In genomic region chr5:103620301-103620973, GRCm38 (mm10) we compare ENCODE assay signal across 12 mouse cellular contexts. TPM values are rescaled to one million over a fixed set of nuclear protein-coding genes. Genes with fewer than 3 reads are reported as not detected.
DNase-seq lines count a peak whose midpoint lies in the region; ATAC-seq lines count a peak whose summit lies in the region.
"Had no signal": no experiment of that assay in that cellular context is flagged by ENCODE, and none has a peak within 500 bp of the region (broad histone marks: within the 10 kb centered on the region; RNA-seq: fewer than 3 reads in every experiment).

No protein-coding gene starts in this region.

- H3K4me3 ChIP-seq in heart, embryonic 15.5 days, result no peak overlapping the region
- no peak overlapping the region for H3K4me3 ChIP-seq in lung, embryonic 16.5 days (ENCODE audit: low read length)
- no peak overlapping the region for H3K4me3 ChIP-seq in midbrain, embryonic 15.5 days
- H3K4me3 ChIP-seq: midbrain, embryonic 12.5 days had no signal

- peak; percentile 75 for ATAC-seq in heart, embryonic 15.5 days (replicated peaks; ENCODE audit: insufficient number of reproducible peaks, insufficient read depth, low FRiP score, low read depth)
- ATAC-seq in lung, embryonic 16.5 days (ENCODE audit: low read depth), result peak; percentile 96
- no peak for ATAC-seq in midbrain, embryonic 15.5 days (replicated peaks)

- no peaks in the 10 kb centered on the region for H3K27me3 ChIP-seq in heart, embryonic 15.5 days
- H3K27me3 ChIP-seq in lung, embryonic 16.5 days (ENCODE audit: control insufficient read depth, insufficient read depth, low read depth, low read length), result no peaks in the 10 kb centered on the region
- no peaks in the 10 kb centered on the region for H3K27me3 ChIP-seq in midbrain, embryonic 15.5 days (replicated peaks)
- H3K27me3 ChIP-seq: midbrain, embryonic 12.5 days had no signal

- H3K27ac ChIP-seq in heart, embryonic 15.5 days, result peak overlapping the region; percentile 56
- H3K27ac ChIP-seq in lung, embryonic 16.5 days (ENCODE audit: low read length), result peak overlapping the region; percentile 98
- no peak overlapping the region for H3K27ac ChIP-seq in midbrain, embryonic 15.5 days
- H3K27ac ChIP-seq: midbrain, embryonic 12.5 days had no signal

- H3K9ac ChIP-seq in heart, embryonic 15.5 days, result no peak overlapping the region
- 0 out of 2 replicates have a peak overlapping the region, but pooled peaks have one; percentile 26 for H3K9ac ChIP-seq in lung, embryonic 16.5 days (ENCODE audit: low read length)
- H3K9ac ChIP-seq in midbrain, embryonic 15.5 days, result no peak overlapping the region
- H3K9ac ChIP-seq: midbrain, embryonic 12.5 days had no signal

- H3K4me1 ChIP-seq in heart, embryonic 15.5 days (replicated peaks), result peaks cover 20% of the 10 kb centered on the region
- H3K4me1 ChIP-seq in lung, embryonic 16.5 days (replicated peaks; ENCODE audit: control insufficient read depth, insufficient read depth, low read length), result peaks cover 35% of the 10 kb centered on the region
- H3K4me1 ChIP-seq in midbrain, embryonic 15.5 days, result no peaks in the 10 kb centered on the region
- H3K4me1 ChIP-seq: midbrain, embryonic 12.5 days had no signal

- peak; percentile 39 for DNase-seq in gastrocnemius, postnatal 25 days
- DNase-seq in gastrocnemius, postnatal 36 days, result no peak
- peak; percentile 90 for DNase-seq in NIH3T3 (ENCODE audit: low read depth)
- no peak for DNase-seq in left cerebral cortex, postnatal 36 days (ENCODE audit: low spot score in 2 of 2)
- DNase-seq in thymus, postnatal 0 days (ENCODE audit: low spot score), result no peak
- DNase-seq: gastrocnemius, postnatal 10 days; layer of hippocampus, postnatal 36 days had no signal

- intact Hi-C loops in gastrocnemius, postnatal 36 days (cut with DNase I), result no loop called here
- intact Hi-C loops in left cerebral cortex, postnatal 36 days (cut with DNase I), result no loop called here

- 33% methylated on average over 12 of the region's 12 CpGs for WGBS in heart, embryonic 15.5 days
- 20% methylated on average over 12 of the region's 12 CpGs for WGBS in lung, embryonic 16.5 days
- 84% methylated on average over 12 of the region's 12 CpGs for WGBS in midbrain, embryonic 15.5 days

- H3K9me3 ChIP-seq in heart, embryonic 15.5 days (replicated peaks), result no peaks in the 10 kb centered on the region
- no peaks in the 10 kb centered on the region for H3K9me3 ChIP-seq in lung, embryonic 16.5 days (ENCODE audit: control insufficient read depth, low read length)
- no peaks in the 10 kb centered on the region for H3K9me3 ChIP-seq in midbrain, embryonic 15.5 days
- H3K9me3 ChIP-seq: midbrain, embryonic 12.5 days had no signal

- no peaks in the 10 kb centered on the region for H3K36me3 ChIP-seq in heart, embryonic 15.5 days
- no peaks in the 10 kb centered on the region for H3K36me3 ChIP-seq in lung, embryonic 16.5 days (ENCODE audit: control insufficient read depth, insufficient read depth, low read length)
- H3K36me3 ChIP-seq in midbrain, embryonic 15.5 days (replicated peaks), result no peaks in the 10 kb centered on the region
- H3K36me3 ChIP-seq: midbrain, embryonic 12.5 days had no signal

- H3K4me2 ChIP-seq in heart, embryonic 15.5 days, result peak overlapping the region; percentile 11; the same call in 1 of the 2 replicates
- peak overlapping the region; percentile 36 for H3K4me2 ChIP-seq in lung, embryonic 16.5 days (ENCODE audit: low read depth, low read length)
- no peak overlapping the region for H3K4me2 ChIP-seq in midbrain, embryonic 15.5 days
- H3K4me2 ChIP-seq: midbrain, embryonic 12.5 days had no signal

RNA-seq across cellular contexts. Expression of gene Slc10a6, which starts 8.8 kb away (rescaled TPM):
- total RNA-seq in gastrocnemius, postnatal 25 days (2021), result 1 to 10 TPM in 1 of 2 experiments, under 1 TPM in 1; 0.82 to 1.7 TPM
- total RNA-seq in gastrocnemius, postnatal 36 days (2021), result 1 to 10 TPM in 1 of 2 experiments, under 1 TPM in 1; 0.57 to 1.6 TPM
- 1.5 and 1.7 TPM in 2 replicates for polyA plus RNA-seq in heart, embryonic 15.5 days (2015; fragmentation: Nextera tagmentation; extraction: Ambion mirVana)
- polyA plus RNA-seq in lung, embryonic 16.5 days (2015; fragmentation: Nextera tagmentation; extraction: Ambion mirVana), result 3.2 and 4.2 TPM in 2 replicates
- total RNA-seq in left cerebral cortex, postnatal 36 days (2021), result under 1 TPM; 0.15 to 0.18 TPM
- 0.21 and 0.30 TPM in 2 replicates for polyA plus RNA-seq in thymus, postnatal 0 days (2015; fragmentation: Nextera tagmentation; extraction: Ambion mirVana)
- 0.13 TPM in 2 replicates for polyA plus RNA-seq in midbrain, embryonic 15.5 days (2015; fragmentation: Nextera tagmentation; extraction: Ambion mirVana)
- total RNA-seq: layer of hippocampus, postnatal 36 days had no signal
- polyA plus RNA-seq: midbrain, embryonic 12.5 days had no signal

RNA-seq across cellular contexts. Expression of gene 1700016H13Rik, which starts 35.4 kb away (rescaled TPM):
- under 1 TPM; 0.31 to 0.72 TPM for total RNA-seq in gastrocnemius, postnatal 25 days (2021)
- total RNA-seq in gastrocnemius, postnatal 36 days (2021), result under 1 TPM; 0.22 to 0.59 TPM
- 0.24 and 0.34 TPM in 2 replicates for polyA plus RNA-seq in heart, embryonic 15.5 days (2015; fragmentation: Nextera tagmentation; extraction: Ambion mirVana)
- polyA plus RNA-seq in lung, embryonic 16.5 days (2015; fragmentation: Nextera tagmentation; extraction: Ambion mirVana), result 0.35 TPM in 2 replicates
- not detected for total RNA-seq in left cerebral cortex, postnatal 36 days (2021)
- 0.09 and 0.18 TPM in 2 replicates for polyA plus RNA-seq in thymus, postnatal 0 days (2015; fragmentation: Nextera tagmentation; extraction: Ambion mirVana)
- 0.17 and 0.93 TPM in 2 replicates for polyA plus RNA-seq in midbrain, embryonic 15.5 days (2015; fragmentation: Nextera tagmentation; extraction: Ambion mirVana)
- total RNA-seq: adrenal gland, adult 18-20 months; layer of hippocampus, postnatal 36 days had no signal

Comparison
In these comparisons a context has a peak if more than half of its experiments do, and no peak if none do; other contexts are left out.
1. DNase-seq: peak in gastrocnemius, postnatal 25 days (single experiment) and NIH3T3 (single experiment); none in gastrocnemius, postnatal 36 days (0 of 2), left cerebral cortex, postnatal 36 days (0 of 2) and thymus, postnatal 0 days (single experiment).